In genomic region chr1:78188299-78188698, GRCm38 (mm10) we compare ENCODE assay signal across 17 mouse cellular contexts. TPM values are rescaled to one million over a fixed set of nuclear protein-coding genes. Genes with fewer than 3 reads are reported as not detected.
DNase-seq lines count a peak whose midpoint lies in the region; ATAC-seq and TF ChIP-seq lines count a peak whose summit lies in the region.
"Had no signal": no experiment of that assay in that cellular context is flagged by ENCODE, and none has a peak within 500 bp of the region (broad histone marks: within the 10 kb centered on the region; RNA-seq: fewer than 3 reads in every experiment).

No protein-coding gene starts in this region.

- peak overlapping the region; percentile 95 for H3K27ac ChIP-seq in midbrain, embryonic 10.5 days (replicated peaks)
- no peak overlapping the region for H3K27ac ChIP-seq in midbrain, embryonic 15.5 days
- 0 out of 2 replicates have a peak overlapping the region, but pooled peaks have one; percentile 6 for H3K27ac ChIP-seq in hindbrain, embryonic 13.5 days
- H3K27ac ChIP-seq in midbrain, postnatal 0 days (ENCODE audit: low read depth, low read length), result no peak overlapping the region
- H3K27ac ChIP-seq: kidney, embryonic 15.5 days; layer of hippocampus, adult 2 months; left cerebral cortex, adult 2 months had no signal

- H3K9ac ChIP-seq in midbrain, embryonic 15.5 days, result no peak overlapping the region
- peak overlapping the region; percentile 35; the same call in 1 of the 2 replicates for H3K9ac ChIP-seq in hindbrain, embryonic 13.5 days
- no peak overlapping the region for H3K9ac ChIP-seq in midbrain, postnatal 0 days (replicated peaks; ENCODE audit: low read length, poor library complexity, severe bottlenecking)
- H3K9ac ChIP-seq: kidney, embryonic 15.5 days had no signal

- peaks cover 37% of the 10 kb centered on the region for H3K36me3 ChIP-seq in midbrain, embryonic 10.5 days
- no peaks in the 10 kb centered on the region for H3K36me3 ChIP-seq in midbrain, embryonic 15.5 days (replicated peaks)
- H3K36me3 ChIP-seq in hindbrain, embryonic 13.5 days, result no peaks in the 10 kb centered on the region
- H3K36me3 ChIP-seq in midbrain, postnatal 0 days (ENCODE audit: insufficient read depth, low read length), result no peaks in the 10 kb centered on the region
- H3K36me3 ChIP-seq: kidney, embryonic 15.5 days had no signal

- TF ChIP-seq CTCF in midbrain, postnatal 0 days (IDR thresholded peaks at IDR 0.05), result no peak

- peak overlapping the region; percentile 75 for H3K4me3 ChIP-seq in midbrain, embryonic 10.5 days
- no peak overlapping the region for H3K4me3 ChIP-seq in midbrain, embryonic 15.5 days
- peak overlapping the region; percentile 48; the same call in 1 of the 2 replicates for H3K4me3 ChIP-seq in hindbrain, embryonic 13.5 days
- no peak overlapping the region for H3K4me3 ChIP-seq in midbrain, postnatal 0 days (ENCODE audit: low read depth, low read length)
- H3K4me3 ChIP-seq: layer of hippocampus, adult 2 months; left cerebral cortex, adult 2 months had no signal

- no peak for ATAC-seq in midbrain, embryonic 15.5 days (replicated peaks)
- no peak for ATAC-seq in hindbrain, embryonic 13.5 days (ENCODE audit: low FRiP score)
- no peak for ATAC-seq in midbrain, postnatal 0 days (ENCODE audit: low FRiP score)
- no peak for ATAC-seq in granulocyte monocyte progenitor cell, adult 5-6 weeks (replicated peaks; ENCODE audit: poor library complexity, severe bottlenecking)

- WGBS in midbrain, embryonic 10.5 days, result under 1% methylated on average over 2 of the region's 2 CpGs
- WGBS in midbrain, embryonic 15.5 days, result 6% methylated on average over 2 of the region's 2 CpGs
- 2% methylated on average over 2 of the region's 2 CpGs for WGBS in hindbrain, embryonic 13.5 days
- 29% methylated on average over 2 of the region's 2 CpGs for WGBS in midbrain, postnatal 0 days

- DNase-seq in midbrain, embryonic 10.5 days (ENCODE audit: low spot score), result peak; percentile 12
- DNase-seq in midbrain, postnatal 0 days (ENCODE audit: low spot score), result no peak
- no peak for DNase-seq in spleen, postnatal 36 days (ENCODE audit: low spot score in 2 of 2)
- DNase-seq in kidney, adult 9 months, result no peak
- DNase-seq: heart, adult 18-20 months; lung, adult 18-20 months; lung, postnatal 36 days had no signal

- H3K9me3 ChIP-seq in midbrain, embryonic 10.5 days (replicated peaks), result no peaks in the 10 kb centered on the region
- no peaks in the 10 kb centered on the region for H3K9me3 ChIP-seq in midbrain, embryonic 15.5 days
- no peaks in the 10 kb centered on the region for H3K9me3 ChIP-seq in hindbrain, embryonic 13.5 days
- H3K9me3 ChIP-seq in midbrain, postnatal 0 days (ENCODE audit: low read length), result no peaks in the 10 kb centered on the region
- H3K9me3 ChIP-seq: kidney, embryonic 15.5 days had no signal

- H3K4me2 ChIP-seq in midbrain, embryonic 15.5 days, result no peak overlapping the region; the same call in 1 of the 2 replicates
- H3K4me2 ChIP-seq in hindbrain, embryonic 13.5 days, result peak overlapping the region; percentile 77
- peak overlapping the region; percentile 15; the same call in 1 of the 2 replicates for H3K4me2 ChIP-seq in midbrain, postnatal 0 days (ENCODE audit: low read depth, low read length, poor library complexity, severe bottlenecking)

- peaks cover 87% of the 10 kb centered on the region for H3K4me1 ChIP-seq in midbrain, embryonic 10.5 days
- H3K4me1 ChIP-seq in midbrain, embryonic 15.5 days, result peaks cover 12% of the 10 kb centered on the region
- H3K4me1 ChIP-seq in hindbrain, embryonic 13.5 days (replicated peaks), result peaks cover 25% of the 10 kb centered on the region
- peaks cover 4% of the 10 kb centered on the region; the same call in 1 of the 2 replicates for H3K4me1 ChIP-seq in midbrain, postnatal 0 days (ENCODE audit: insufficient read depth, low read length)

- H3K27me3 ChIP-seq in midbrain, embryonic 10.5 days (ENCODE audit: low read depth, poor library complexity, severe bottlenecking), result peaks cover 100% of the 10 kb centered on the region
- peaks cover 51% of the 10 kb centered on the region for H3K27me3 ChIP-seq in midbrain, embryonic 15.5 days (replicated peaks)
- H3K27me3 ChIP-seq in hindbrain, embryonic 13.5 days, result peaks cover 75% of the 10 kb centered on the region
- peaks cover 29% of the 10 kb centered on the region for H3K27me3 ChIP-seq in midbrain, postnatal 0 days (ENCODE audit: insufficient read depth, low read length)

RNA-seq across cellular contexts. Expression of gene Pax3, which starts 8.6 kb away (rescaled TPM):
- 33.6 and 34.3 TPM in 2 replicates for polyA plus RNA-seq in midbrain, embryonic 10.5 days (2016; fragmentation: Nextera tagmentation; extraction: Ambion mirVana)
- 11.4 and 14.4 TPM in 2 replicates for polyA plus RNA-seq in midbrain, embryonic 15.5 days (2015; fragmentation: Nextera tagmentation; extraction: Ambion mirVana)
- 17.6 and 24.4 TPM in 2 replicates for polyA plus RNA-seq in hindbrain, embryonic 13.5 days (2015; fragmentation: Nextera tagmentation; extraction: Ambion mirVana)
- total RNA-seq in midbrain, postnatal 0 days (2014; rRNA removed), result 5.3 and 5.8 TPM in 2 replicates
- polyA plus RNA-seq in midbrain, postnatal 0 days (2015; fragmentation: Nextera tagmentation; extraction: Ambion mirVana), result 4.4 and 4.5 TPM in 2 replicates
- not detected in 2 replicates for total RNA-seq in granulocyte monocyte progenitor cell, adult 5-6 weeks (2014; fragmentation: Nextera tagmentation)
- not detected in 2 replicates for total RNA-seq in granulocyte monocyte progenitor cell, adult 5-6 weeks (2017)
- total RNA-seq: common myeloid progenitor, adult 5-6 weeks; heart, adult 18-20 months; layer of hippocampus, adult 2 months; left cerebral cortex, adult 2 months; monocyte, adult 5-6 weeks had no signal
- polyA plus RNA-seq: intestine, embryonic 14.5 days; kidney, embryonic 15.5 days; urinary bladder, adult 2 months had no signal

Comparison
In these comparisons a context has a peak if more than half of its experiments do, and no peak if none do; other contexts are left out.
1. H3K27ac ChIP-seq: peak in midbrain, embryonic 10.5 days (single experiment) and hindbrain, embryonic 13.5 days (single experiment); none in midbrain, embryonic 15.5 days (single experiment) and midbrain, postnatal 0 days (single experiment).
2. H3K4me3 ChIP-seq: peak in midbrain, embryonic 10.5 days (single experiment) and hindbrain, embryonic 13.5 days (single experiment); none in midbrain, embryonic 15.5 days (single experiment) and midbrain, postnatal 0 days (single experiment).